Mouse (Mus musculus): ENCODE results near the gene Olfr535.

DNA sequence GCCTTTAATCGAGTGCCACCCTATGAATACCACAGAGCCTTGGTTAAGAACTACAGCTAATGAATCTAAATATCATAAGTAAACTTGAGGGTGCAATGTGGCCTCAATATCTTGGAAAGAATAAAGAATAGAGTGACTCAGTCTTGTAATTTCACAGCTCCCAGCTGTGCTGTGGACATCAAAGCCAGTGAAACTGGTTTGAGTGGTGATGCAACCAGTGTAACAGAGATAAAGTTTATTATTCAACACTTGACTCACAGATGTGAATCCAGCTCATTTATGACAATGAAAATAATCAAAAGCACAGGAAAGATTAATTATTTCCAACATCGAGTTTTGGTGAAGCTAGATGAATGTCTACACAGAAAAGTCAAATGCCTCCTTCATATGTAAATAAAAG is 55.7 kb downstream of the Olfr535 start:
- TF ChIP-seq CTCF (IDR thresholded peaks at IDR 0.05; ENCODE audit: low read depth, low read length), result no peak
- TF ChIP-seq GATA1 (IDR thresholded peaks at IDR 0.05; ENCODE audit: borderline replicate concordance, low read length), result no peak
- TF ChIP-seq POLR2AphosphoS5 (IDR thresholded peaks at IDR 0.05; ENCODE audit: insufficient replicate concordance, low read depth, low read length), result no peak
- no peak for TF ChIP-seq TAL1 (conservative IDR thresholded peaks at IDR 0.05; ENCODE audit: low read depth, low read length)
- TF ChIP-seq GATA2 (IDR thresholded peaks at IDR 0.05; ENCODE audit: borderline replicate concordance, low read depth, low read length), result no peak

Measured in G1E (cell line).